Mouse (Mus musculus) spleen, embryonic (tissue): Measurements from ENCODE around the gene 1700067K01Rik.

Experiments
- CTCF ChIA-PET: fragments of 350-600 bp; sonication (Branson Sonifier 250); formaldehyde crosslinking; loops from one replicate; lab custom pipeline; 2022; lab: Charles Lee

Gene 1700067K01Rik

GRCm38 (mm10) chr8:84010625-84011611 lies 9.6 kb downstream of the 1700067K01Rik start:
- CTCF ChIA-PET = interaction anchor here (0.6 to 1.1 kb wide), 3 partner anchors 8 to 117 kb away, joined by 3 to 5 read pairs (median 3); no protein-coding TSS in a partner anchor

DNA sequence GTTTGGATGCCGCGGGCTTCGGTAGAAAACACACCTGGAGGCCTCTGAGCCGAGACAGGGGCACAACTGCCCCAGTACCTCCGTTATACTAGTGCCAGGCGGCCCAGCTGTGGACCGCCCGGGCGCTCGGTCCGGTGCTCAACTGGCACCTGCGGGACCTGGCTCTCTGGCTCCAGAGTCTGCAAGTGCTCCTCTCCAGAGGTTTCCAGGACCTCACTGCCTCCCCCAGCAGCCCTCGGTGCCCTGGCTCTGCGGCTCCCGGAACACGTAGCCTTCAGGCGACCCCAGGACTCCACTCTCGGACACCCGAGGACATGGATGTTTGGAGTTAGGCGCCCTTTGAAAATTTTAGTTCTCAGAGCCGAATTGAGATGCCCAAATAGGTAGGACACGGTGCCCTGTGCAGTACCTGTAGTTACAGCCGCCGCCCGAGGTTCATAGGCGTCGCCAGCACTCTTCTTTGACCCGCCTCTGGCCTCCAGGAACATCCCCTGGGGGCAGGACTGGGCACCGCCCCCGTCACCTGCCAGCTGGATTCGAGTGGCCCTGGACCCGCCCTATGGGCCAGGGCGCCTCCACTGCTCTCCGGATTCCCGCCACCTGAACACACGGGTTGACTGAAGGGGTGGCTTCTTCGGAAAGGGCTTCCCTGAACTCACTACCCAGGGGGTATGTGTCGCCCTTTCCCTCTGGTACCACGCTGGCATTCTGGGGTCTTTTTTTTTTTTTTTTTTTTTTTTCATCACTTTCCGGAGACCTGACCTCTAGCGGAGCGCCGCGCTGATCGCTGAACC lies 10.6 kb downstream of the 1700067K01Rik start, which contains the start of gene 2210011C24Rik:
Gene 2210011C24Rik (minus strand): TSS at position 467 of the 794 bp plus-strand sequence.
- CTCF ChIA-PET = interaction anchor here (0.8 kb wide), 1 partner anchor 42 kb away, joined by 3 read pairs; no protein-coding TSS in a partner anchor

DNA sequence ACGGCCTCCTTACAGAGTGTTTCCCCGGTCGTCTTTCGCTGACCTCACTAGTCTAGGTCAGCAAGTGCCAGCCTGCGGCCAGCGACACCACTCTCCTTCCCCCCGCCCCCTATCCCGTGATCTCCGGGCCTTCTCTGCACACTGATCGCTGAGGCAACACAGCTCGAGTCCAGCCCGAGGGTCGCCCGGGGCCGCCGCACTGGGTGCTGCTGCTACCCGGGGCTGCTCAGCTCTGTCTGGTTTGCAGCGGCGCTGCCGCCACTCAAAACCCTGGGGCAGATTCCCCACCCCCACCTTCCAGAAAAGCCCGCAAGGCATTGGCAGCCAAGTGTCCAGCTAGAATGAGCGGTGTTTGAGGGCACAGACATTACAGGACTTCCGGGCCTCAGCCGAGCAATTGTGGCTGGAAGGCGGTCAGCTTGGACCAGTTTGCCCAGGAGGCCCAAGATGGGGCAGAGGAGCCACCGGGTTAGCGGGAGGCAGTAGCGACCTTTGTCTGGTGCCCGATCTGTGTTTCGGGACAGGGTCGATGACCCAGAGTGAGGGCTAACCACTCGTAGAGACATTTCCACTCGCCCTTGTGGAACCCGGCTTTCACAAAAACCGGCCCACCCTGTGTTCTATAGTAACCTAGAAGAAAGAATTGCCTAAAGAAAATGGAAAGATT lies 11.3 kb downstream of the 1700067K01Rik start:
- CTCF ChIA-PET = interaction anchor here (0.8 kb wide), 1 partner anchor 43 kb away, joined by 3 read pairs; no protein-coding TSS in a partner anchor

DNA sequence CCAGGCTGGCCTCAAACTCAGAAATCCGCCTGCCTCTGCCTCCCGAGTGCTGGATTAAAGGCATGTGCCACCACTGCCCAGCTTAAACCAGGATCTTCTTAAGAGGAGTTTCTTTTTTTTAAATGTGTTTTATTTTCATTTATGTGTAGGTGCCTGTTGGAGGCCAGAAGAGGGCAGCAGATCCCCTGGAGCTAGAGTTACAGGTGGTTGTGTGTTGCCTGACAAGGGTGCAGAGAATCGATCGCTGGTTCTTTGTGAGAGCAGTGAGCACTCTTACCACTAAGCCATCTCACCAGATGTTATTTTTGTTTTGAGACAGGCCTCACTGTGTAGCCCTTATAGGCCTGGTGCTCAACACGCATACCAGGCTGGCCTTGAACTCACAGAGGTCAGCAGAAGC lies 14.5 kb downstream of the 1700067K01Rik start:
- CTCF ChIA-PET = no interaction called here

DNA sequence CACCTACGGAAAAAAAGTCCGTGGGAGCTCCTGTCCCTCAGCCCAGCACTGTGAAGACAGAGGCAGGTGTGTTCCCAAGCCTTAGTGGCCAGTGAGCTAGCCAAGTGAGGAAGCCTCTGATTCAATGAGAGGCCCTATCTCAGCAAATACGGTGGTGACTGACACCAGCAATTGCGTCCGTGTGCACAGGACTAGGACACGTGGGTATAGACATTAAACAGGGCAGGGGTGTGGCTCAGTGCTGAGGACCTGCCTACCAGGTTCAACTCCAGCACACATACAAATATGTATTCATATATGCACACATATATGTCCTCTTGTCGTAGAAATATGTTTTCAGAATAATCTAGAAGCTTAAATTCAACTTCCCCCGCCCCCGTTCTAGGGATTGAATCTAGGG lies 18.4 kb downstream of the 1700067K01Rik start:
- CTCF ChIA-PET = no interaction called here

- CTCF ChIA-PET = no interaction called here
Measured at GRCm38 (mm10) chr8:84021096-84021495, 19.8 kb downstream of the 1700067K01Rik start, which contains the start of gene Palm3. Gene Palm3, plus strand, starts transcription at chr8:84021471.

DNA sequence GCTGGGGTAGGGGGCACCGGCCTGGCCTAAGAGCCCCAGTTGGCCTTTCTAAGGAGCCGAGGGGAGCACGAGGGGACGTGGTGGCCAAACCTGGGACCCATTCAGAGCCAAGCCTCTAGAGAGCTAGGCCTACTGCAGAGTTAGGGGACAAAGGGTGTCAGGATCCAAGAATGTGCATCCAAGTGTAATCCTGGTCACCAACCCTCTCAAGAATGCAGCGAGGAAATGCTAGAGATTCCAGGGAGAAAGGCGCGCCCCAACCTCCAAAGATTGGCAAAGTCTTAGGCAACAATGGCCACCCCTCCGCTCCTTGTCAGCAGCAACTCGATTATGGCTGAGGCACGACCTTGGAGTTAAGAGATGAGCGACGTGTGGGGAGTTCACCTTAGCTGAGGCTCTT lies 20.3 kb downstream of the 1700067K01Rik start:
- CTCF ChIA-PET = no interaction called here

DNA sequence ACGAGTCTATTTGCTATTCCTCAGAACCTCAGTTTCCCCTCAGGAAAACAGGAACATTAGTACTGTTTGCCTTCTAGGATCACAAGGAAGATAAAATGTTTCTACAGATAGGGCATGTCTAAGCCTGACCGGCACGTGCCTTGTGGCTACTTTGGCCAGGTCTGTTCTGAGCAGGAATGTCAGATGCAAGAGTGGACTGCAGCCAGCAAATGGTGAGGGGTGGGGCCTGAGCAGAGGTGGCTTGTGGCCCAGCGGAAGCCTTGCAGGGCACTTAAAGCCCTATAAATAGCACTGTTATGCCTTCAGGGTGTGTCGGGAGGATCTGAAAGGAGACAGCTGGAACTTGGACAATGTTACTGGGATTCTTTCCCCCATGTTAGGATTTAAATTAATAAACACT lies 21.8 kb downstream of the 1700067K01Rik start:
- CTCF ChIA-PET = no interaction called here

- CTCF ChIA-PET = interaction anchor here (0.6 kb wide), 1 partner anchor 16 kb away, joined by 8 read pairs; no protein-coding TSS in a partner anchor
Measured at GRCm38 (mm10) chr8:84023631-84024030, 22.3 kb downstream of the 1700067K01Rik start.

DNA sequence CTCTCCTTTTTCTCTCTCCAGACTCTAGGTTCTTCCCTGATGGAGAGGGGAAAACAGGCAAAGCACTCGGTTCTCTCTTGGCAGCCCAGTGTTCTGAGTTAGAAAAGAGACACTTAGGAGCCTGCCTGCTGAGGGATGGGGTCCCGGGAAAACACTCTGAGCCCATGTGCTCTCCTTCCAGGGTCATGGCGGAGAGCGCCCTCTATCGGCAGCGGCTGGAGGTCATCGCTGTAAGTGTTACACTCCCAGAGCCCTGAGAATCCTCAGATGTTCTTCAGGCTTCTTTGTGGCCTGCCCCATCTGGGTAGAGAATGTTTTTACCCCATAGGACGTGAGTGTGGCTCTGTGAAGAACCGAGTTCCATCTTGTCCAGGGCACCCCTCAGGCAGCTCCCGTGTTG lies 22.9 kb downstream of the 1700067K01Rik start:
- CTCF ChIA-PET = interaction anchor here (0.7 kb wide), 1 partner anchor 1011 kb away, joined by 6 read pairs; no protein-coding TSS in a partner anchor

- CTCF ChIA-PET = interaction anchor here (0.6 kb wide), 1 partner anchor 161 kb away, joined by 5 read pairs; no protein-coding TSS in a partner anchor
Measured at GRCm38 (mm10) chr8:84025863-84026262, 24.6 kb downstream of the 1700067K01Rik start.

DNA sequence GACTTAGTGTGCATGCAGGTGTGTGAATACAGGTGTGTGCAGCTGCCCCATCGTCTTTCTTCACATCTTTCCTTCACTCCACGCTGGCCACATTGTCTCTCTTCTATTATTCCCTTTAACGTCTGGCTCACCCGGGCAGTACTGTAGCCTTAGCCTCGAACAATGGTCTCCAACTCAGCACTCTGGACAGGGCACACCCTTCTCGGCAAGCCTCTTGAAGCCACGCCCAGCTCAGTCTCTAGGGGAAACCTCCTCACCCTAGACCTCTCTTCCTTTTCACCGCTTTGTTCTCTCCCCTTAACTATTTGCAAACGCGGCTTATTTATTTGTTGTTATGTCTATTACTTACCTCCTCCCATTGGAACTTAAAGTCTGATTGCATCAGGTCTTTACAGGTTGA lies 26.1 kb downstream of the 1700067K01Rik start:
- CTCF ChIA-PET = no interaction called here

DNA sequence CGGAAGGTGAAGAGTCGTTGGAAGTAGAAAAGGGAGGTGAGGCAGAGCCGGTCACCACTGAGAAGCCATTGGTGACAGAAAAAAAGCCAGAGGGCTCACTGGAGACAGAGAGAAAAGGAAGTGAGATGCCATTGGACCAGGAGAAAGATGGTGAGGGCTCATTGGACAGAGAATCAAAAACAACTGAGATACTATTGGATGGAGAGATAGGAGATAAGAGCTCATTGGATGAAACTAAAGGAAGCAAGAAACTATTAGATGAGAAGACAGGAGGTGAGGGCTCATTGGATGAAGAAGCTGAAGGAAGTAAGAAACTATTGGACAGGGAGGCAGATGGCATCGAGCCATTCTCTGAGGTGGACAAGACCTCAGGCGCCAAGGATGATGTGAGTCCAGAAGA lies 28.0 kb downstream of the 1700067K01Rik start:
- CTCF ChIA-PET = no interaction called here

DNA sequence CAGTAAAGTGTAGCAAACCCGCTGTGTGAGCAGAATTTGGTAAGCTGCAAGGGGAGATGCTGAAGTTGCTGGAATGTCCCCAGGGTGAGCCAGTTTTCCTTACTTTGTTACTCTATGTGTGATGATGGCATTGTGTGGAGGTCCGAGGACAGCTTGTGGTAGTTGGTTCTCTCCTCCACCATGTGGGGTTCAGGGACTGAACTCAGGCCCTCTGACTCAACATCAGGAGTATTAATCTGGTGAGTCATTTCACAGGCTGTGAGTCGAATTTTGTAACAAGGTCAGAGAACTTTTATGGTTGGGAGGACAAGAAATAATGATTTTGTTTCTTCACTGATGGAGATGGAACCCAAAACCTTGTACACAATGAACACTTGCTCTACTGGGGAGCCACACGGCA lies 31.5 kb downstream of the 1700067K01Rik start:
- CTCF ChIA-PET = no interaction called here

DNA sequence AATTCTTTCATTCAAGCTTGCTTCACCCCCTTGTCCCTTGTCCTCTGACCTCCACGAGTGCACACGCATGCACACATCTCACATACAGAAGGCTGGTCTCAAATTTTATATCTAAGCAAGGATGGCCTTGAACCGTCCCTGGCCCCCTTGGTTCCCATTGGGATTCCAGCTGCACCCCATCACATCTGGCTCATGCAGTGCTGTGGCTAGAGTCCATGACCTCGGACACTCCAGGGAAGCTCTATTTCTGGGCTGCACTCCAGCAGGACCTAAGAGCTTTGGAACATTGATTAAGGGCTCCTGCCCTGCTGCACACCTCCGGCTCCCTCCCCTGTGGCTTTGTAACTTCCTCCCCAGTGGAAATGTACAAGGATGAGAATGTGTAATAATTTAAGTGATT lies 36.7 kb downstream of the 1700067K01Rik start:
- CTCF ChIA-PET = no interaction called here

GRCm38 (mm10) chr8:84039050-84039449 lies 37.7 kb downstream of the 1700067K01Rik start:
- CTCF ChIA-PET = interaction anchor here (0.7 to 1.4 kb wide), 5 partner anchors 8 to 159 kb away, joined by 3 to 5 read pairs (median 3); no protein-coding TSS in a partner anchor

DNA sequence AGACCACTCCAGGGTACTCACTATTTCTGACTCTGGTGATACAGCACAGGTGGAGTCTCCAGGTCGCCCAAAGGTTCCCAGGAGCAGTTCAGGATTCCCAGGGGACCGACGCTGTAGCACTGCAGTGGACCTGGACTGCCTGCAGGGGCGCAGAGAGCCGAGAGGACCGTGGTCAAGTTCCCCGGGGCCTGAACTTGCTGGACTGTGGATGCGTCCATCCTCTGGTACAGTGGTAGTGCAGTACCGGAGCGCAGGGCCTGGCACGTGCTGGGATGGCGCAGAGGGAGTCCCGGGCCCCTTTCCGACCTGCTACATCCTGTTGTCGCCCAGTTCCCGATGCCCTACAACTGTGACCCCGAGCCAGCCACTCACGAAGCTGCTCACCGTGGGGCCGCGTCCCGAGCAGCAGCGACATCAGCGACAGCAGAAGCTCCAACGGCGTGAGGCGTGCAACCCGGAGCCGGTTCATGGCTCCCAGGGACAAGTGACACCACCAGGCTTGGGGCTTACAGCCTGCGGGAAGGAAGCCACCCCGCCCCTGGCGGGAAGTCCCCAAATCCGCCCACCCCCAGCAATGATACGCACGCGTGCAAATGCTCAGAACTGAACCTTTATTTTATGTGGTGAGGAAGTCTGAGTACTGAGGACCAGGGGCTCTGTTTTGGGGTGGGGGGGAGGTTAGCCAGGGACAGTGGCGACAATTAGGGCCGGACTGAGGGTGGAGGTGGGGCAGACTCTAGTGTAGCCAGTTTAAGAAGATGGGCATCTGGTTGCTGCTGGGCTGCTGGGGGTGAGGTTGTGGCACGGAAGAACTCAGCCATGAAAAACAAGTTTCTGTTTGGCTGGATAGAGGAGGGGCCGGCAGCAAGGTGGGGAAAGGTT lies 41.0 kb downstream of the 1700067K01Rik start, which contains the start of gene Il27ra:
Gene Il27ra (minus strand): TSS at position 524 of the 882 bp plus-strand sequence.
- CTCF ChIA-PET = interaction anchor here (0.5 kb wide), 1 partner anchor 89 kb away, joined by 26 read pairs; no protein-coding TSS in a partner anchor

DNA sequence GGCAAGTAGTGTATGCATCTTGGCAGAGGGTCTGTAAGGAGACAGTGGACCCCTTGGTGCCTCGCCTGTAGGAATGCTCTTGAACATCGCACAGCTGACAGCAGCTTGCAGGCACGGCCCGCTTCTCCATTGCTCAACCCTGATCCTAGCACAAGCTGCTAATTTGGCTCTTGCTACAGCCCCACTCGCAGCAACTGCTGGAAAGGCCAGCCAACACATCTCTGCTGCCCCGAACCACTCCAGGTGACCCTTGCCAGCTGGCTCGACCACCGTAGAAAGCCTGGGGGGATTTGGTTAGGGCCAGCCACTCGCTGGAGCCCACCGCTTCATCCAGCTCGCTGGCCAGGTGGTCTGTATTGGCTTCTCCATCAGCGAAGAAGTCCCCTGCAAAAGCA lies 41.6 kb downstream of the 1700067K01Rik start:
- CTCF ChIA-PET = interaction anchor here (1.0 kb wide), 1 partner anchor 61 kb away, joined by 3 read pairs; no protein-coding TSS in a partner anchor

DNA sequence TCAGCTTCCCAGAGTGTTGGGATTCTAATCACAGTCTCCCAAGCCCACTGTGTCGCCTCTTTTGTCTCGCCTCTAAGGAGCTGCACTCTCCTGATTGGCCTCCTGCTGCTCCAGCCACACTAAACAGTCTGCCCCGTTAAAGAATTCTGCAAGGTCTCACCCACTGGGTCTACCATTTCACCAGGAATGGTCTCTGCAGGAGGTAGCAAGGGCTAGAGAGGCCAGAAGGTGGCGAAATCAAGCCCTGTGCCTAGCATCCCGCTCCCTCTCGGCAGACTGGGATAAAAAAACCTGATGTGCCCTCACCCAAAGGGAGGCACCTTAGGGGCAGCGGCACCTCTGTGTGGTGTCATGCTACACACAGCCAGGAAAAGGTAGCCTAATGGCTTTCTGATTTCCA lies 42.8 kb downstream of the 1700067K01Rik start:
- CTCF ChIA-PET = no interaction called here

- CTCF ChIA-PET = interaction anchor here (0.6 kb wide), 1 partner anchor 1256 kb away, joined by 5 read pairs; no protein-coding TSS in a partner anchor
Measured at GRCm38 (mm10) chr8:84044900-84045299, 43.6 kb downstream of the 1700067K01Rik start, which contains the start of gene Rln3. Gene Rln3, minus strand, starts transcription at chr8:84045000.
